Mouse (Mus musculus) CD4-positive, CD25-positive, alpha-beta regulatory T cell, adult 9 weeks (primary cell): Measurements from ENCODE around the gene 1810030O07Rik. TPM values are rescaled to one million over a fixed set of nuclear protein-coding genes. Genes with fewer than 3 reads are reported as not detected.

Experiments
- polyA plus RNA-seq: library from polyadenylated mRNA; unstranded; fragments of 100-300 nt; shearing (Covaris generic); gene quantifications from one replicate; pipeline ENCODE4 v1.2.1, GENCODE M21; 2017

The 1810030O07Rik gene
- 75.0 TPM for polyA plus RNA-seq

DNA sequence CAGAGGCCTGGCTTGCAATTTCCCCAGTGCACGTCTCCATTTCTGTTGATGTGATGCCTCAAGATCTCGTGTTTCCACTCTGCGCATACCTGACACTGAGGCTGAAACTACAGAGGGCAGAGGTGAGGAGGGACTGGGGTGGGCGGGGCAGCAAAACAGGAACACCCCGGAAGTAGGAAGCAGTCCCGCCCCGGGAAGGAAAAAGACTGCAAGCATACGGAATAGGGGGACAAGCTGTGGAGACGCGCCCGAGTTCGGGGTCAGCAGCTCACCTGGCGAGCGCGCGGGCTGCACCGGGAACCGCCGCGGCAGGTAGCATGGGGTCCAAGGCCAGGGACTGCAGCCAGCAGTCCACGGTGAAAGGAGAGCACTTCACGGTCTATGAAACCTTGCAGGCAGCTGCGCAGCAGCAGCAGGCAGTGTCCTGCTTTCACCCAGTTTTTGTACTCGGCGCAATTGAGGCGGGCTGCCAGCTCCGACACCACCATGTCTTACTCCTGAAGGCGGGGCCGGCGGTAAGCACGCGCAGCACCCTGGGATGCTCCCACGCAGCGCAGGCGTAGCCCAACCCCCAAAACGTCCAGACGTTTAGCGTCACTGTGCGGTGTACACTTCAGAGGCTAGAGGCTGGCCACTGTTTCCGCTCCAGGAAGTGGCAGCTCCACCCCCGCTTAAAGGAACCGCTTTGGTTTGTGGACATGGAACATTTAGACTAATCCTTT lies at the start of gene 1810030O07Rik:
Gene 1810030O07Rik (minus strand): TSS at position 615 of the 722 bp plus-strand sequence.

Other genes starting within 250 kb of the 1810030O07Rik start
- 97.2 TPM for gene Atp6ap2, start 85.9 kb downstream of the 1810030O07Rik start, polyA plus RNA-seq
- gene Med14, start 88.4 kb upstream of the 1810030O07Rik start, polyA plus RNA-seq = 5.5 TPM